Mouse (Mus musculus) erythroblast, embryonic 14.5 days (primary cell): ENCODE results near the gene Actc1.

Experiments
- GATA1 ChIP-seq: IDR thresholded peaks from 2 replicates; pipeline ENCODE4 v1.6.1; 2012; ENCODE audit warnings: low read length, inconsistent platforms, mixed read lengths
- TAL1 ChIP-seq: IDR thresholded peaks from 3 replicates; pipeline ENCODE4 v1.6.1; 2012; ENCODE audit warnings: low read length, inconsistent platforms, mixed read lengths

DNA sequence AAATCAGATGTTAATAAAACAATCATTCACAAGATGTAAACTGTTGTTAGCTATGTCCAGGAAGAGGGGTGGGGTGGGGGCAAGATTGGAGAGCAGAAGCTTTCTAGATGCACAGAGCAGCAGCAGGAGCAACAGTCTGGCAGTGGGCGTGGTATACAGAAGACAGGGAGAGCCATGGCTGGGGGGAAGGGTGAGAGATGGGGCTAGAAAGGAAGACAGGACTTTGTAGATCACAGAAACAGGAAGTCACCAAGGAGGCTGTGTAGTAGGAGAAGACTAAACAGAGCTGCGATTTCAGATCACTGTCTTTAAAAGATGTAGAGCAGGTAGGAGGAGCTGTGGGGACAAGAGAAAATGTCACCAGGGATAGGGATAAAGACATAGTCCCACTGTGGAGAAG lies 21.1 kb downstream of the Actc1 start:
- TF ChIP-seq TAL1 (no peak), GATA1 (no peak)
